Mouse (Mus musculus): ENCODE measurements around the gene Sat2.
"Not testable (repeated sequence)": the region's sequence is repeated elsewhere in the genome, so short reads cannot be mapped to it uniquely, and the experiment has no call there.

The Sat2 gene

DNA sequence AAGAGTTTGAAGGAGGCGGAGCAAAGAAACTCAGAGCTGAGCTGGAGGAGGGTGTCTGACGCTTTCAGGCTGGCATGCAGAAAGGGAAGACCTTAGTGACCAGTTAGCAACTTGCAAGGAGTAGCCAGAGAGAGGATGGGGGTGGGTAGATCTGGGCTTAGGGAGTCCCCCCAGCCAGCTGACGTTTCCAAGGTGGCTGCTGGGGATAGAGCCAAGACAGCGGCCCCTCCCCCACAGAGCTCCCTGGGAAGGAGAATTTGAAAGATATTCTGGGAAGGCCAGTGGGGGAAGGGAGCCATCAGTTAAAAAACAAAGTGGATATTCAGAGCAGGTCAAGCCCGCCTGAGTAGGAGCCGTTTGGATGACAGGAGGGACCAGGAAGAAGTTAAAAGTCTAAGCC lies 21.7 kb upstream of the Sat2 start:
- DNase-seq (ENCODE audit: low read depth), result no peak

GRCm38 (mm10) chr11:69601768-69602167 lies 20.1 kb upstream of the Sat2 start:
- DNase-seq (ENCODE audit: low read depth), result no peak

GRCm38 (mm10) chr11:69603516-69603915 lies 18.3 kb upstream of the Sat2 start:
- DNase-seq (ENCODE audit: low read depth), result no peak

- no peak for DNase-seq (ENCODE audit: low read depth)
Measured at GRCm38 (mm10) chr11:69604347-69604746, 17.5 kb upstream of the Sat2 start.

- DNase-seq (ENCODE audit: low read depth), result no peak
Measured at GRCm38 (mm10) chr11:69604795-69605664, 16.8 kb upstream of the Sat2 start.

DNA sequence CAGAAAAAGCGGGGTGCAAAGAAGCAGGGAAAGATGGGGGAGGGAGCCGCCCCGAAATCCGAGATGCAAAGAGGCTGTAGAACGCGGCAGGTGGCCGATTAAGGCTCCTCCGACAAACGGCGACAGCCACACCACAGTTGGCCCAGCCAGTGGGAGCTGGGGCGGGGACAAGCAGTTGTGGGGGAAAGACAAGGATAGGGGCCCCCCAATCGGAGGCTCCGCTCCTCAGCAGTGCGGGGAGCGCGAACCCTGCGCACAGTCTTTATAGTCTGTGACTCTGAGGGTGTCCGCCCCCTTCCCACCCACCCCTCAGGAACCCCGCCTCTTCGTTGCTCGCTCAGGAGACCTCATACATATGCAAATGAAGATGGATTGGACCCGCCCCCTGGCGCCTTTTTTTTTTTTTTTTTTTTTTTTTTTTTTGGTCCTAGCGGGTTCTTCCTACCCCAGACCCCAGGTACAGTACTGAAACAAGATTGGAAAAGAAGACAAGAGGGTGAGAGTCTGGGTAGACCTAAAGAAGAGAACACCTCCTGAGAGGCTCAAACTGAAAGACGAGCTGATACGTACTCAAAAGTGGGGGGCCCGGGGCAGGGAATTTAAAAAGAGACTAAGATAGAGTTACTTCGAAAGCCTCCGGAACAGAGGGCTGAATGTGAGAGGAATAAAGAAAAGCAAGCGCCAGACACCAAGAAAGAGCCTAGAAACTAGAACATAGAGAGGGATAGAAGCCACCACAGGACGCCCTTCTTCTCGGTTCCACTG lies 15.9 kb upstream of the Sat2 start, which contains the start of gene Atp1b2:
Atp1b2 (minus strand) TSS at position 217 of the 765 bp plus-strand sequence.
- DNase-seq (ENCODE audit: low read depth), result peak; percentile 85

GRCm38 (mm10) chr11:69606491-69606795 lies 15.4 kb upstream of the Sat2 start:
- DNase-seq (ENCODE audit: low read depth), result no peak

DNA sequence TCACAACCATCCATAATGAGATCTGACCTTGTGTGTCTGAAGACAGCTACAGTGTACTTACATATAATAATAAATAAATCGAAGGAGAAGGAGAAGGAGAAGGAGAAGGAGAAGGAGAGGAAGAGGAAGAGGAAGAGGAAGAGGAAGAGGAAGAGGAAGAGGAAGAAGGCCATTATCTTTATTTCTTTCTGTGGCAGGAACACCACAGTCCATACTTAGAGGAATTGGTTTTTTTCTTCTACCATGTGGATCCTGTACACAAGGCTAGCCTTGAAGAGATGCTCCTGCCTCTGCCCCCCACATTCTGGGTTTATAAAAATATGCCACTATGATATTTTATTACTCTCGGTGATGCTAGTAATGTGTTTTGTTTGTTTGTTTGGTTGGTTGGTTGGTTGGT lies 15.0 kb upstream of the Sat2 start:
- DNase-seq (ENCODE audit: low read depth), result no peak

DNA sequence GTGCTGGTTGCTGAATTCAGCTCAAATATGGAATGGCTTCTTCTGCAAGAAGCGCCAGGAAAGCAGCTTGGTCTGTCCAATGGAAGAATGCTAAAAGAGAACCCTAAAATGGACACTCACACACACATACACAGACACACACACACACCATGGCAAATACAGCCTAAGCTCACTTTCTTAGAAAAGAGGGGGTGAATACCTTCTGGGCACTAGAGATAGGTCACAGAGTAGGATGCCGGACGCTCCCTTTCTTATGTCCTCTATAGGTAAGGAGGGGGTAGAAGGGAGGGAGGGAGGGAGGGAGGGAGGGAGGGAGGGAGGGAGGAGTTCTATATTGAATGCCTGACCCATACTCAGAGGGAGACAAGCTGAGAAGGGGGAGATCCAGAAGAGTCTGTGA lies 13.3 kb upstream of the Sat2 start:
- no peak for DNase-seq (ENCODE audit: low read depth)

- DNase-seq (ENCODE audit: low read depth), result no peak
Measured at GRCm38 (mm10) chr11:69609416-69609815, 12.4 kb upstream of the Sat2 start.

DNA sequence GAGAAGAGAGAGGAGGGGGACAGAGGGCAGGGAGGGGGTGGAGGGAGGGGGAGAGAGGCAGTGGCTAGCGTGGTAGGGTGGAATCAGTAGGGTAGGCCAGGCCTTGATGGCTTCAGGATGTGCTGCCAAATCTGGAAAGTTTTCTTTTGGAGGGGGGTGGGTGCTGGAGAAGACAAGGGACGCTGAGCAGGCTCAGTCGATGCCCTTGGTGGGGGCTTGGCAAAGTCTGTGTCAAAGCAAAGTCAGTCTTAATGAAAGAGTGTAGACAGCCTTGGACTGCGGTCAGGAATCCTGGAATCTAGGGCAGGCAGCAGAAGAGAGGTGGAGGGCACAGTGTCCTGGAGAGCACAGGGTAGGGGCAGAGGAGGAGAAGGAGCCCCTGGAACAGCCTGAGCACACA lies 10.9 kb upstream of the Sat2 start:
- no peak for DNase-seq (ENCODE audit: low read depth)

GRCm38 (mm10) chr11:69613553-69614256 lies 8.1 kb upstream of the Sat2 start:
- DNase-seq (ENCODE audit: low read depth), result peak; percentile 48

GRCm38 (mm10) chr11:69614257-69614588 lies 7.6 kb upstream of the Sat2 start:
- not testable (repeated sequence) for DNase-seq (ENCODE audit: low read depth)

GRCm38 (mm10) chr11:69616781-69617180 lies 5.0 kb upstream of the Sat2 start:
- no peak for DNase-seq (ENCODE audit: low read depth)

DNA sequence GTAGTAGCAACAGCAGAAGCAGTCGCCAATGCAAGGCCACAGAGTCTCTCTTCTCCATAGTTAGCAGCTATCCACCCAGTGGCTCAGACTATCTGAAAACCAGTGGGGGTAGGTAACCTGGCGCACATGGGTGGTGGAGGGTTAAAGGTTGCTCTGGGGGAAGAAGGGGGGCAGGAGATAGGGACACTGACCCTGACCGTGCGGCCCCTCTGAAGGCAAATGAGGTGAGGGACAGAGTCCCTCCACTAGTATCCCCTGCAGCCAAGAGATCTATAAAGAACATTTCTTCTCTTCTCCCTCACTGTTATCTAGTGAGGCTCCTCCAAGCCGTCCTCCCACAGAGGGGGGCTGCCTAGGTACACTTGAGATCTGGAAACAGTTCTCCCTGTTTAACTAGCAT lies 4.0 kb upstream of the Sat2 start, which contains the start of gene Shbg:
Shbg (minus strand) TSS at position 101 of the 400 bp plus-strand sequence.
- no peak for DNase-seq (ENCODE audit: low read depth)

GRCm38 (mm10) chr11:69620394-69621081 lies 1.3 kb upstream of the Sat2 start:
- no peak for DNase-seq (ENCODE audit: low read depth)

DNA sequence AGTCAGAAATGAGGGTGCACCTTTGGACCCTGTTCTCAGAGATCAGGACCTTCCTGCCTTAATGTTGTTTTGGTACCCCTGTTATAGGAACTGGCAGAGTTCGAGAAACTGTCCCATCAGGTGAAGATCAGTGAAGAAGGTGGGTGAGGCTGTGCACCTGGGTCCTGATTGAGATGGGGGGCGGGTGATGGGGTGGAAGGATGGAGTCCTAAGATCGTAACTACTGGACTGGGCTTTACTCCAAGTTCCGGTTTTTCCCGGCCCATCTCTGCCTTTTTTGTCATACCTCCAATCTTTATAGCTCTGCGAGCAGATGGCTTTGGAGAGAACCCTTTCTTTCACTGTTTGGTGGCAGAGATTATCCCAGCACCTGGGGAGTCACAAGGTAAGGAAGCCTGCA lies 582 bp downstream of the Sat2 start:
- DNase-seq (ENCODE audit: low read depth), result no peak

DNA sequence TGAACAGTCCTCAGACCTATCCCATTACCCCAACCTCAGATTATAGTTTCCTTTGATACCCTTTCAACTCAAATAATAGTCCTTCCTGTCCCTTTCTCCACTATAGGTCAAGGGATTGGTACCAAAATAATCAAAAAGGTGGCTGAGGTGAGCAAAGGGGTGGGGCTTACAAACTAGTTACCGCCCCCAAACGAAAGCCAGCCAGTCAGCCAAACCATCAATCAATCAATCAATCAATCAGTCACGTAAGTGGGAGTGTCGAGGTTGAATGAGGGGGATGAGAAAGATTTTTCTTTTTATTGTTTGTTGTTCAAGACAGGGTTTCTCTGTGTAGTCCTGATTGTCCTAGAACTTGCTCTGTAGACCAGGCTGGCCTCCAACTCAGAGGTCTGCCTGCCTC lies 1.2 kb downstream of the Sat2 start:
- DNase-seq (ENCODE audit: low read depth), result no peak

DNA sequence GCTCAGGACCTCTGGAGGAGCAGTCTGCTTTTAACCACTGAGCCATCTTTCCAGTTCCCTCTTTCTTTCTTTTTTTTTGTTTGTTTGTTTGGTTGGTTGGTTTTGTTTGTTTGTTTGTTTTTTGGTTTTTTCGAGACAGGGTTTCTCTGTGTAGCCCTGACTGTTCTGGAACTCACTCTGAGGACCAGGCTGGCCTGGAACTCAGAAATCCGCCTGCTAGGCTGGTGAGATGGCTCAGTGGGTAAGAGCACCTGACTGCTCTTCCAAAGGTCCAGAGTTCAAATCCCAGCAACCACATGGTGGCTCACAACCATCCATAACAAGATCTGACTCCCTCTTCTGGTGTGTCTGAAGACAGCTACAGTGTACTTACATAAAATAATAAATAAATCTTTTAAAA lies 2.5 kb downstream of the Sat2 start:
- DNase-seq (ENCODE audit: low read depth), result not testable (repeated sequence)

GRCm38 (mm10) chr11:69628286-69628685 lies 6.5 kb downstream of the Sat2 start:
- peak; percentile 87 for DNase-seq (ENCODE audit: low read depth)

GRCm38 (mm10) chr11:69629802-69630201 lies 8.0 kb downstream of the Sat2 start:
- DNase-seq (ENCODE audit: low read depth), result peak; percentile 69
